Mouse (Mus musculus): Measurements from ENCODE around the gene Pigm.

DNA sequence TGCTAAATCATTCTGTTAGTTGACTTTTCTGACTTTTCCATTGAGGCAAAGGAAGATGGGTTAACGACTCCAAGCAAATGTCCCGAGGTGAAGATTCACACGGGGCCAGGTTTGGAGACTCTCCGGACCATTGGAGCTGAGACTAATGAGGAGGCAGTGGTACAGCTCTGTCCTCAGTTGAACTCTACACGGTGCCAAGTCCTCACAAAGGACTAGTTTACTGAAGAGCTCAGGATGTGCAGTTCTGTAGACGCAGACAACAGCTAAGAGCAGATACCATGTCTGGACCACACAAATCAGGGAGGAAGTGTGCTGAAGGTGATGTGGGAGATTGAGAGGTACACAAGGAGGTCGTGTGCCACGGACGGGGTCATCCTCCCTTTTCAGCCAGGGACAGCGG lies 18.0 kb upstream of the Pigm start:
- TF ChIP-seq POLR2A (IDR thresholded peaks at IDR 0.05; ENCODE audit: low read depth, low read length): no peak
- no peak for TF ChIP-seq CTCF (IDR thresholded peaks at IDR 0.05; ENCODE audit: borderline replicate concordance, insufficient read depth, low read length)
